Mouse (Mus musculus) testis, adult 10 weeks (tissue): Measurements from ENCODE around the gene Stn1. TPM values are rescaled to one million over a fixed set of nuclear protein-coding genes. Genes with fewer than 3 reads are reported as not detected.

Experiments
- polyA plus RNA-seq: library from polyadenylated mRNA; stranded (reverse); fragments of 350-450 nt; fragmentation: Illumina TruSeq; extraction: RNeasy Lipid Tissue Mini Kit (QIAGEN cat#74804); gene quantifications from one replicate; pipeline ENCODE4 v1.2.3, GENCODE M21; 2014; ENCODE audit warnings: low read depth, low replicate concordance

Gene Stn1
- 14.9 TPM for polyA plus RNA-seq

DNA sequence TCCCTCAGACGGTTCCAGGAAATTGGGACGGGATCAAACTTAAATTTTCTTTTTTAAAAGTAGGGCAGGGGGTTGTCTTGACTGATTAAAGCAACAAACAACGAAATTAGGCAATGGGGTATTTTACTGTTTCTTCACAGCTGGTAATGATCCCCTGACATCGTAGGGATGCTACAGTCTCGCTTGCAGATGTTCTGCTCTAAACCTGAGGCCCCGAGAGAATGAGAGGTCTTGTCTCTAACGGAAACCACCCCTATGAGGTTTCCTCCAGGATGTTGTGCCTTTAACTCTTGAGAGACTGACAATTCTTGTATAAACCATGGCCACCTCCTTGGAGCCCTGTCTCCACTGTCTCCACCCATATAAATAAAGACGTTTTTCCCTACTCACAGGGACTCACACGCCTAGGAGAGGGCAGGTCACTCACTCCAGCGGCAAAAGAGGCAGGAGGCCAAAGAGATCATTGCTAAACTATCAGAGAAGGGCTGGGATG, at the start of gene Stn1:
Gene Stn1, minus strand, starts transcription at position 208 of the 493 bp plus-strand sequence.

GRCm38 (mm10) chr19:47579225-47579787, 42.0 kb upstream of the Stn1 start, which contains the start of gene Slk:
Gene Slk (plus strand): TSS chr19:47579678.

GRCm38 (mm10) chr19:47464304-47465241, 72.7 kb downstream of the Stn1 start, which contains the start of gene Sh3pxd2a:
Gene Sh3pxd2a (minus strand): TSS chr19:47464401.

Other genes starting within 250 kb of the Stn1 start
- gene Sh3pxd2a, start 73.1 kb downstream of the Stn1 start, polyA plus RNA-seq = 0.66 TPM
- gene Slk, start 42.2 kb upstream of the Stn1 start, polyA plus RNA-seq = 36.6 TPM
- gene Col17a1, start 154.6 kb upstream of the Stn1 start, polyA plus RNA-seq = 0.14 TPM
- gene Sfr1, start 194.2 kb upstream of the Stn1 start, polyA plus RNA-seq = 174 TPM